Mouse (Mus musculus) gastrocnemius, adult 18-20 months (tissue): Measurements from ENCODE around the gene Mtss1l. TPM values are rescaled to one million over a fixed set of nuclear protein-coding genes. Genes with fewer than 3 reads are reported as not detected.
A peak's percentile ranks its signal among the peaks of the same experiment; 100 is the strongest.

Source experiments
- DNase-seq: peaks from one replicate; pipeline ENCODE4 v3.0.0; 2021; ENCODE audit warnings: low spot score
- long read RNA-seq, 2 experiments: library from polyadenylated mRNA; stranded (forward); transcript quantifications; one replicate each; pipeline ENCODE4 v2.0.0; 2021
- total RNA-seq, 2 experiments: library from RNA; stranded (reverse); gene quantifications; 2 replicates each; pipeline ENCODE4 v1.2.3; 2021

Gene Mtss1l
- 100 to 1,000 TPM; 104 to 126 TPM for total RNA-seq
- long read RNA-seq, experiment 1, full-length matches to known transcripts = 8 of 136 reads
- long read RNA-seq, experiment 1, partial matches to known transcripts = 67 of 136 reads
- long read RNA-seq, experiment 1, other reads (novel, unspliced or antisense) = 61 of 136 reads
- long read RNA-seq, experiment 2, full-length matches to known transcripts = 4 of 105 reads
- long read RNA-seq, experiment 2, partial matches to known transcripts = 58 of 105 reads
- long read RNA-seq, experiment 2, other reads (novel, unspliced or antisense) = 43 of 105 reads

- peak; percentile 82 for DNase-seq
These were observed at the start of gene Mtss1l for GRCm38 (mm10) chr8:110720685-110721598. Mtss1l (plus strand) TSS chr8:110721476.

- DNase-seq = no peak
These were observed 49.1 kb upstream of the Mtss1l start for GRCm38 (mm10) chr8:110672133-110672532.

GRCm38 (mm10) chr8:110673168-110673567 lies 48.1 kb upstream of the Mtss1l start:
- DNase-seq = no peak

- DNase-seq = no peak
These were observed 46.7 kb upstream of the Mtss1l start for GRCm38 (mm10) chr8:110674589-110674988.

- peak; percentile 79 for DNase-seq
These were observed 44.6 kb upstream of the Mtss1l start for GRCm38 (mm10) chr8:110676702-110677101.

- peak; percentile 41 for DNase-seq
These were observed 44.1 kb upstream of the Mtss1l start for GRCm38 (mm10) chr8:110677174-110677660.

- DNase-seq = no peak
These were observed 42.3 kb upstream of the Mtss1l start for GRCm38 (mm10) chr8:110678989-110679388.

- peak; percentile 76 for DNase-seq
These were observed 33.5 kb upstream of the Mtss1l start for GRCm38 (mm10) chr8:110687726-110688125.

- DNase-seq = no peak
These were observed 31.3 kb upstream of the Mtss1l start for GRCm38 (mm10) chr8:110689961-110690360.

- DNase-seq = no peak
These were observed 27.1 kb upstream of the Mtss1l start for GRCm38 (mm10) chr8:110694226-110694625.

- no peak for DNase-seq
These were observed 26.4 kb upstream of the Mtss1l start for GRCm38 (mm10) chr8:110694826-110695225.

GRCm38 (mm10) chr8:110695431-110695830 lies 25.8 kb upstream of the Mtss1l start:
- DNase-seq = no peak

GRCm38 (mm10) chr8:110696051-110696450 lies 25.2 kb upstream of the Mtss1l start:
- no peak for DNase-seq

GRCm38 (mm10) chr8:110697571-110697970 lies 23.7 kb upstream of the Mtss1l start:
- DNase-seq = no peak

- DNase-seq = no peak
These were observed 23.2 kb upstream of the Mtss1l start for GRCm38 (mm10) chr8:110698098-110698497.

GRCm38 (mm10) chr8:110699501-110699900 lies 21.8 kb upstream of the Mtss1l start:
- DNase-seq = no peak

- DNase-seq = no peak
These were observed 20.7 kb upstream of the Mtss1l start for GRCm38 (mm10) chr8:110700561-110700960.

GRCm38 (mm10) chr8:110702636-110703459 lies 18.4 kb upstream of the Mtss1l start:
- DNase-seq = no peak

GRCm38 (mm10) chr8:110703460-110704061 lies 17.7 kb upstream of the Mtss1l start:
- peak; percentile 44 for DNase-seq

- DNase-seq = no peak
These were observed 17.2 kb upstream of the Mtss1l start for GRCm38 (mm10) chr8:110704103-110704502.
